Mouse (Mus musculus) heart, postnatal 0 days (tissue): ENCODE data around the gene Ptov1.

Experiments
- CTCF ChIP-seq: IDR thresholded peaks from 2 replicates; pipeline ENCODE4 v1.5.1; 2016; ENCODE audit warnings: antibody characterized with exemption, control low read depth, low read depth
- EP300 ChIP-seq: IDR thresholded peaks from 2 replicates; pipeline ENCODE4 v1.6.1; 2016; ENCODE audit warnings: antibody characterized with exemption, low read depth

DNA sequence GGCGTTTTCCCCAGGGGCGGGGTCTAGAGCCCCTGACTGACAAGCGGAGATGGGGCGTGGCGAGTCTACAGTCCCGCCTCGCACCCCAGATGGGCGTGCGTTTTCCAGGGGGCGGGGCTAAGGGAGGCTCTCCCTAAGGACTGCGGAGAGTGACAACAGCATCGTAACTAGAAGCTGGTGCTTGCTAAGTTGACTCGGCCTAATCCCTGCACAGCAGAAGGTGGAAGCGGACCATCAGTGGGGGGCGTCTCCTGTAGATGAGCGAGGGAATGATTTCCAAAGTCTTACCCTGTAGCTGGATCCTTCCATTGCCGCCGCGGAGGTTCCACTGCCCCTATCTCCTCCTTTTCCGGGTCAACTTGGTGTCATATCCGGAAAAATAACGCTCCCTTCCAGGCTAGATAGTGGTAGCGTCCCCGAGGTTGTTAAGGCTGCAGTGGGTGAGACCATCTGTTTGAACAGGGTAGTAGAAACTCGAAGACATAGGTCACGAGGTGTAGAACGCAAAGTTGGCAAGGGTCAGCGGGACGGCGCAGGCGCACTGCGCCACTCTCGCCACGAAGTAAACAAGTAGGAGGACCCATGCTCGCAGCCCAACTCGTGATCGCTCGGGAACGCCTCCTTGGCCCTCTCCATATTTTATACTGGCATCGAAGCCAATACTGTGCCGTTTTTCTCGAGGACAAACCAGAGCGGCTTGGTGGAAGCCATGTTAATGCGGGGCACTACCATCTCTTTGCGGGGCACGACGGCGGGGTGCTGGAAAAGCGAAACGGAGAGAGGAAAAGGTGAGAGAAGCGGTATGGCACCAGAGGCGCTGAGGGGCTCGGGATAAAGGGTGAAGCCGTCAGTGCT, 20.8 kb downstream of the Ptov1 start, which contains the start of the genes Akt1s1 and Tbc1d17:
- TF ChIP-seq CTCF: no peak
- peak; percentile 91 for TF ChIP-seq EP300
